In the genomic region with DNA sequence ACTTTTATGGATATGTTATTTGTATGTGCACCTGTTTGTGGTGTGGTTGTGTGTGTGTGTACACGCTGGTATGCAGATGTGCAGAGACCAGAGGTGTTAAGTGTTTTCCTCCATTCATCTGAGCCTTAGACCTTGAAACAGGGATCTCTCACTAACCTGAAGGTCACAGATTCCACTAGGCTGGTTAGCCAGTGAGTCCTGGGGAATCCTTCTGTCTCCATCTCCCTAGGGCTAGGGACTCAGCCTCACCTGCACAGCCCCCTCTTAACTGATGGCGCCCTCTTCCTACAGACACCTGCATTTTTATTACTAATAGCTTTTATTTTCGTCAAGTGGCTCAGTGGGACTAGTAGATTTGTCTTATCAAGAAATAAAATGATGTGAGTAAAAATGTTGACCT, we compare ENCODE assay signal across 14 mouse cellular contexts. TPM values are rescaled to one million over a fixed set of nuclear protein-coding genes. Genes with fewer than 3 reads are reported as not detected.
A peak's percentile ranks its signal among the peaks of the same experiment; 100 is the strongest.
DNase-seq lines count a peak whose midpoint lies in the region; ATAC-seq and TF ChIP-seq lines count a peak whose summit lies in the region.
"Had no signal": no experiment of that assay in that cellular context is flagged by ENCODE, and none has a peak within 500 bp of the region (broad histone marks: within the 10 kb centered on the region; RNA-seq: fewer than 3 reads in every experiment).

No protein-coding gene starts in this region.

- H3K27ac ChIP-seq in forebrain, embryonic 16.5 days (ENCODE audit: low read length): no peak overlapping the region
- no peak overlapping the region for H3K27ac ChIP-seq in forebrain, embryonic 14.5 days (ENCODE audit: low read depth, low read length)
- peak overlapping the region; percentile 49; the same call in 1 of the 2 replicates for H3K27ac ChIP-seq in kidney, embryonic 15.5 days
- no peak overlapping the region for H3K27ac ChIP-seq in midbrain, embryonic 16.5 days (ENCODE audit: low read length)

- H3K36me3 ChIP-seq in forebrain, embryonic 16.5 days (ENCODE audit: control insufficient read depth, insufficient read depth): no peaks in the 10 kb centered on the region
- H3K36me3 ChIP-seq in forebrain, embryonic 14.5 days (ENCODE audit: control insufficient read depth, insufficient read depth, low read length): 0 out of 2 replicates have a peak, but pooled peaks cover under 1% of the 10 kb centered on the region
- H3K36me3 ChIP-seq in kidney, embryonic 15.5 days: peaks cover 38% of the 10 kb centered on the region
- H3K36me3 ChIP-seq in midbrain, embryonic 16.5 days (ENCODE audit: control insufficient read depth, insufficient read depth, low read length): no peaks in the 10 kb centered on the region

- peak overlapping the region; percentile 27; the same call in 1 of the 2 replicates for H3K4me2 ChIP-seq in forebrain, embryonic 16.5 days (ENCODE audit: low read length)
- no peak overlapping the region; the same call in 1 of the 2 replicates for H3K4me2 ChIP-seq in forebrain, embryonic 14.5 days (ENCODE audit: low read length)
- 0 out of 2 replicates have a peak overlapping the region, but pooled peaks have one; percentile 25 for H3K4me2 ChIP-seq in kidney, embryonic 15.5 days
- H3K4me2 ChIP-seq in midbrain, embryonic 16.5 days (ENCODE audit: low read length): peak overlapping the region; percentile 5; the same call in 1 of the 2 replicates

- no peaks in the 10 kb centered on the region for H3K9me3 ChIP-seq in forebrain, embryonic 16.5 days (ENCODE audit: control insufficient read depth, low read length)
- no peaks in the 10 kb centered on the region for H3K9me3 ChIP-seq in forebrain, embryonic 14.5 days (replicated peaks; ENCODE audit: control insufficient read depth, low read length)
- no peaks in the 10 kb centered on the region for H3K9me3 ChIP-seq in kidney, embryonic 15.5 days (replicated peaks)
- no peaks in the 10 kb centered on the region for H3K9me3 ChIP-seq in midbrain, embryonic 16.5 days (replicated peaks; ENCODE audit: control insufficient read depth, low read length, poor library complexity, severe bottlenecking)
- H3K9me3 ChIP-seq: G1E had no signal

- no peak for DNase-seq in forebrain, embryonic 14.5 days (ENCODE audit: low spot score)
- DNase-seq in kidney, adult 11 months: no peak
- no peak for DNase-seq in Patski (ENCODE audit: low read depth, low spot score)
- no peak for DNase-seq in spleen, adult 12 weeks (ENCODE audit: low spot score)
- DNase-seq in spleen, adult 18-20 months: no peak
- DNase-seq: cerebellum, adult 8-10 months; gastrocnemius, postnatal 25 days; left cerebral cortex, postnatal 4 days; thymus, adult 18-20 months had no signal

- CTCF ChIA-PET in Patski (lab: Charles Lee): interaction anchor here (0.9 to 2.4 kb wide), 5 partner anchors 10 to 250 kb away, joined by 3 to 10 read pairs (median 3); no protein-coding TSS in a partner anchor

- in situ Hi-C loops in Patski (cut with MboI; ENCODE audit: low pct_unique_long_range_greater_than_20kb): no loop called here

- WGBS in forebrain, embryonic 16.5 days: 85% methylated on average over 3 of the region's 3 CpGs
- 90% methylated on average over 3 of the region's 3 CpGs for WGBS in forebrain, embryonic 14.5 days
- 73% methylated on average over 3 of the region's 3 CpGs for WGBS in kidney, embryonic 15.5 days
- WGBS in midbrain, embryonic 16.5 days: 76% methylated on average over 3 of the region's 3 CpGs

- no peak overlapping the region for H3K9ac ChIP-seq in forebrain, embryonic 16.5 days (replicated peaks; ENCODE audit: low read depth, low read length)
- H3K9ac ChIP-seq in forebrain, embryonic 14.5 days (ENCODE audit: low read length): no peak overlapping the region
- H3K9ac ChIP-seq in kidney, embryonic 15.5 days: no peak overlapping the region
- H3K9ac ChIP-seq in midbrain, embryonic 16.5 days (ENCODE audit: low read depth, low read length): no peak overlapping the region

- H3K4me1 ChIP-seq in forebrain, embryonic 16.5 days (replicated peaks; ENCODE audit: control insufficient read depth, insufficient read depth, low read length): peaks cover 28% of the 10 kb centered on the region
- peaks cover 16% of the 10 kb centered on the region for H3K4me1 ChIP-seq in forebrain, embryonic 14.5 days (ENCODE audit: control insufficient read depth, insufficient read depth, low read length)
- H3K4me1 ChIP-seq in kidney, embryonic 15.5 days: peaks cover 51% of the 10 kb centered on the region
- H3K4me1 ChIP-seq in midbrain, embryonic 16.5 days (ENCODE audit: control insufficient read depth, insufficient read depth, low read length): peaks cover 10% of the 10 kb centered on the region

- no peak for TF ChIP-seq CTCF in Patski (IDR thresholded peaks at IDR 0.05)

- POLR2A ChIA-PET in Patski (lab: Charles Lee): interaction anchor here (0.7 to 1.4 kb wide), 3 partner anchors 13 to 27 kb away, joined by 3 to 5 read pairs (median 4); no protein-coding TSS in a partner anchor

- ATAC-seq in forebrain, embryonic 16.5 days: no peak
- no peak for ATAC-seq in forebrain, embryonic 14.5 days
- peak; percentile 65; the same call in 1 of the 2 replicates for ATAC-seq in kidney, embryonic 15.5 days (replicated peaks; ENCODE audit: low FRiP score)
- peak; percentile 13 for ATAC-seq in Patski
- ATAC-seq in midbrain, embryonic 16.5 days: 0 out of 2 replicates have a peak, but pooled peaks have one; percentile 23
- ATAC-seq: activated CD4-positive, CD25-positive, alpha-beta regulatory T cell, adult 4 months had no signal

- H3K27me3 ChIP-seq in forebrain, embryonic 16.5 days (replicated peaks; ENCODE audit: control insufficient read depth, insufficient read depth, low read length): no peaks in the 10 kb centered on the region
- no peaks in the 10 kb centered on the region for H3K27me3 ChIP-seq in forebrain, embryonic 14.5 days (replicated peaks; ENCODE audit: control insufficient read depth, insufficient read depth, low read length)
- no peaks in the 10 kb centered on the region for H3K27me3 ChIP-seq in kidney, embryonic 15.5 days
- H3K27me3 ChIP-seq in Patski: no peaks in the 10 kb centered on the region
- no peaks in the 10 kb centered on the region for H3K27me3 ChIP-seq in midbrain, embryonic 16.5 days (ENCODE audit: control insufficient read depth, insufficient read depth, low read depth, low read length)

- H3K4me3 ChIP-seq in forebrain, embryonic 16.5 days (replicated peaks; ENCODE audit: low read length): no peak overlapping the region
- no peak overlapping the region for H3K4me3 ChIP-seq in forebrain, embryonic 14.5 days (ENCODE audit: low read depth, low read length)
- no peak overlapping the region for H3K4me3 ChIP-seq in kidney, embryonic 15.5 days (replicated peaks)
- H3K4me3 ChIP-seq in midbrain, embryonic 16.5 days (ENCODE audit: low read depth, low read length): no peak overlapping the region

RNA-seq across cellular contexts. Expression of gene Bcl2l11, which starts 14.3 kb away (rescaled TPM):
- 8.8 and 10.1 TPM in 2 replicates for polyA plus RNA-seq in forebrain, embryonic 16.5 days (2015; fragmentation: Nextera tagmentation; extraction: Ambion mirVana)
- polyA plus RNA-seq in forebrain, embryonic 14.5 days (2014; fragmentation: Nextera tagmentation; extraction: Ambion mirVana): 6.6 and 8.2 TPM in 2 replicates
- polyA plus RNA-seq in kidney, embryonic 15.5 days (2015; fragmentation: Nextera tagmentation; extraction: Ambion mirVana): 28.7 and 29.8 TPM in 2 replicates
- polyA plus RNA-seq in Patski (2021): 16.3 TPM
- 7.4 and 9.4 TPM in 2 replicates for polyA plus RNA-seq in midbrain, embryonic 16.5 days (2015; fragmentation: Nextera tagmentation; extraction: Ambion mirVana)

Comparison
In these comparisons a context has a peak if more than half of its experiments do, and no peak if none do; other contexts are left out.
1. ATAC-seq: peak in kidney, embryonic 15.5 days (single experiment), Patski (single experiment) and midbrain, embryonic 16.5 days (single experiment); none in forebrain, embryonic 16.5 days (single experiment) and forebrain, embryonic 14.5 days (single experiment).